Mouse (Mus musculus) midbrain, embryonic 14.5 days (tissue): ENCODE results near the gene Irf8. TPM values are rescaled to one million over a fixed set of nuclear protein-coding genes. Genes with fewer than 3 reads are reported as not detected.

Source experiments
- ATAC-seq: fragments of 200-750 bp; cut with Nextera tagmentation; 2 replicates; pipeline ENCODE4 v1.8.0; 2017; ENCODE audit warnings: moderate number of reproducible peaks, moderate library complexity; ENCODE audit not compliant: low FRiP score, low TSS enrichment
- DNase-seq: peaks from one replicate; pipeline ENCODE4 v3.0.0-alpha.2; 2015
- H3K27ac ChIP-seq: fragments of 300-500 bp; sonication (generic); replicated peaks from 2 replicates; pipeline ENCODE4 v1.5.1; 2014; ENCODE audit warnings: mild to moderate bottlenecking, low read depth, low read length, moderate library complexity
- H3K27me3 ChIP-seq: fragments of 300-500 bp; sonication (generic); 2 replicates; pipeline ENCODE4 v1.6.1; 2014; ENCODE audit warnings: low read length, control low read depth, mixed read lengths; ENCODE audit not compliant: control insufficient read depth, insufficient read depth
- H3K36me3 ChIP-seq: fragments of 300-500 bp; sonication (generic); 2 replicates; pipeline ENCODE4 v1.6.1; 2014; ENCODE audit warnings: low read length, control low read depth; ENCODE audit not compliant: control insufficient read depth, insufficient read depth
- H3K4me1 ChIP-seq: fragments of 300-500 bp; sonication (generic); 2 replicates; pipeline ENCODE4 v1.6.1; 2014; ENCODE audit warnings: mild to moderate bottlenecking, antibody characterized with exemption, low read length, control low read depth; ENCODE audit not compliant: control insufficient read depth, insufficient read depth
- H3K4me2 ChIP-seq: fragments of 300-500 bp; sonication (generic); 2 replicates; pipeline ENCODE4 v1.6.1; 2014; ENCODE audit warnings: mild to moderate bottlenecking, low read length, moderate library complexity
- H3K4me3 ChIP-seq: fragments of 300-500 bp; sonication (generic); replicated peaks from 2 replicates; pipeline ENCODE4 v1.5.1; 2014; ENCODE audit warnings: low read depth, low read length
- H3K9ac ChIP-seq: fragments of 300-500 bp; sonication (generic); replicated peaks from 2 replicates; pipeline ENCODE4 v1.6.1; 2014; ENCODE audit warnings: mild to moderate bottlenecking, low read length, moderate library complexity
- H3K9me3 ChIP-seq: fragments of 300-500 bp; sonication (generic); 2 replicates; pipeline ENCODE4 v1.6.1; 2016; ENCODE audit warnings: low read length, control low read depth, mixed read lengths; ENCODE audit not compliant: control insufficient read depth
- WGBS: fragments of 180-500 bp; shearing (Covaris S2); extraction: QIAGEN DNeasy Blood & Tissue Kit; methylation state at CpG from one replicate; pipeline ENCODE4 v1.1.7; 2014; 5-methylcytosine and 5-hydroxymethylcytosine counted together
- polyA plus RNA-seq: library from polyadenylated mRNA; unstranded; fragments of >200 nt; fragmentation: Nextera tagmentation; extraction: Ambion mirVana; gene quantifications from 2 replicates; pipeline ENCODE4 v1.2.1, GENCODE M21; 2014

The Irf8 gene
- polyA plus RNA-seq, 1 experiment from 2014 or later, result 4.0 TPM

DNA sequence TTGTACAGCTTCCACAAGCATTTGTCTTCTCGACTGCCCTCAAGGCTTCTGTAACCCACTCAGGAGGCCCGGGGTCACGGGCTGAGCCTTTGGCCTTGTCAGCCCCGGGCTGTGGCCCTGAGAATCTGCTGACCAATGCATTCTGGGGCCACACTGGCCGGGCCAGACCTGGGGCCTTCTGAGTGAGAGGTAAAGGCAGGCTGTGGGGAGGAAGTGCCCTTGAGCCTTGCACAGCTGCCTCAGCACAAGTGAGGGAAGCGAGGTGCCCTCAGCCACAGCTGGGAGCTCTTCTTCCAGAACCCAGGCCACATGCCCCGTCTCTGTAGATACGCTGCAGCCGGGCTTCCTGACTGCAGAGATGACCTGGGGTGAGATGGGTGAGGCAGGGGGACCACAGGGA is 14.5 kb downstream of the Irf8 start:
- Histone ChIP-seq H3K27ac (no peak overlapping the region), H3K9ac (no peak overlapping the region), H3K4me3 (no peak overlapping the region), H3K4me1 (no peaks in the 10 kb centered on the region), H3K36me3 (no peaks in the 10 kb centered on the region), H3K4me2 (no peak overlapping the region), H3K9me3 (no peaks in the 10 kb centered on the region), H3K27me3 (no peaks in the 10 kb centered on the region)
- ATAC-seq (no peak), DNase-seq (no peak)
- WGBS, result 88% methylated on average over 9 of the region's 9 CpGs

DNA sequence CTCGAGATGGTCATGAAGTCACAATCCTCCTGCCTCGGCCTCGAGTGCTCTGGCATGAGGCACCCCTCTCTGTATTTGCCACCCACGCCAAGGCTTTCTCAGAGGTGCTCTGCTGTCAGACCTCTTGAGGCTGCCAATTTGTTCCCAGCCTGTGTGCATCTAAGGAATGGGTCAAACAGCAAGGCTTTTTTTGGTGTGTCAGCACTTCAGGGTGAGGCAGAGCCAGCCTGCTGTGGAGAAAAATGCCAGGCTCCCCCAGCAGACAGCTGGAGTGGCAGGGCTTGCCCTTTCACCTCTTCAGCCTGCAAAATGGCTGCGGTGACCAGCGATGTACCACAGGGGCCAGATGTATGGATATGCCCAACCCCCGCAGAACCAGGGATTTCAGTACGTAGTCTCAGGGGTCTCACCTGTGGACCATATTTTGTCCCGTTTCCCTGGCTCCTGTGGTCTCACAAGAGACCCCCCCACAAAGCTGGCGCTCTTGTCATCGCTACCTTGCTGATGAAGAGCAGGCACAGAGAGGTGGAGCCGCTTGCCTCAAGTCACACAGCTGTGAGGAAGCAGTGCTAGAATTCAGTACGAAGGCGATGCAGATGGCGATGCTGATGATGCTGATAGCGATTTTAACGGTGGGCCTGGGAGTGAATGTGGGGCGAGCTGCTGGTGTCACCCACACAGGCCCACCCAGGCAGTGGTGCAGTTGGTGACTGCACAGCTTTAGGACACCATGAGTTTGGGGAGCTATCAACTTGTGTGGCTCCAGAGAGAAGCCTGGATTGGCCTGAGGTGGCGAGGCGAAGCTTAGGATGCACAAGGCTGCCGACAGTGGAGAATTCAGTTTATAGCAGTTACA is 15.3 kb downstream of the Irf8 start:
- no peak for DNase-seq
- Histone ChIP-seq H3K9me3 (no peaks in the 10 kb centered on the region), H3K27me3 (no peaks in the 10 kb centered on the region), H3K27ac (no peak overlapping the region), H3K9ac (no peak overlapping the region), H3K4me3 (no peak overlapping the region), H3K4me2 (no peak overlapping the region), H3K4me1 (no peaks in the 10 kb centered on the region), H3K36me3 (no peaks in the 10 kb centered on the region)
- WGBS, result 77% methylated on average over 21 of the region's 21 CpGs
- no peak for ATAC-seq

DNA sequence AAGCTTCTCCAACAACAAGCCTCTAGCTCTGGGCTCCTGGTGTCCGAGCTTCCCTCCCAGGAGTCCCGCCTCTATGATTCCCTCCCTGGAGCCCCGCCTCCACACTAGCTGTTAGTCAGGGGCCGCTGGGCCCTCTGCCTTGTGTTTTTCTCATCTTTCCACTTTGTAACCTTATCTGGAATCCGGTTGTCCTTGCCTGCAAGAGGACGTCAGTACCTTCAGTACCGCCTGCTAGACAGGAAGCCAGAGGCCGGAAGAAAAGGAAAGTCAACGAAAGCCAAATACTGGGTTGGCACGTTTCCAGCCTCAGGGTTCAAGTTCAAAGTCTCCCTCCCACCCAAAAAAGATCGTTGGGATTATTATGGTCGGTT is 15.9 kb downstream of the Irf8 start:
- no peaks in the 10 kb centered on the region for H3K36me3 ChIP-seq
- H3K4me2 ChIP-seq, result no peak overlapping the region
- no peak overlapping the region for H3K9ac ChIP-seq
- no peaks in the 10 kb centered on the region for H3K27me3 ChIP-seq
- H3K9me3 ChIP-seq, result no peaks in the 10 kb centered on the region
- WGBS, result 30% methylated on average over 12 of the region's 12 CpGs
- no peak overlapping the region for H3K4me3 ChIP-seq
- ATAC-seq, result no peak
- H3K4me1 ChIP-seq, result no peaks in the 10 kb centered on the region
- H3K27ac ChIP-seq, result no peak overlapping the region
- no peak for DNase-seq

DNA sequence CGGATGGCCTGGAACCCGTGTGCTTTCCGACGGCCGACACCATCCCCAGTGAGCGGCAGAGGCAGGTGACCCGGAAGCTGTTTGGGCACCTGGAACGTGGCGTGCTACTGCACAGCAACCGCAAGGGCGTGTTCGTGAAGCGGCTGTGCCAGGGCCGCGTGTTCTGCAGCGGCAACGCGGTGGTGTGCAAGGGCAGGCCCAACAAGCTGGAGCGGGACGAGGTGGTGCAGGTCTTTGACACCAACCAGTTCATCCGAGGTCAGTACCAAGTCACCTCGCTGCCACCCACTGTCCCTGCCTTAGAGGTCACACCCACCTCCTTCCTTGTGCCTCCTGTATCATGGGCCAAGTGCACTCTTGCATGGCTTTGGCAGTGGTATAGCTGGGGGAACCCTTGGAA is 17.3 kb downstream of the Irf8 start:
- Histone ChIP-seq H3K27me3 (no peaks in the 10 kb centered on the region), H3K27ac (no peak overlapping the region), H3K9ac (no peak overlapping the region), H3K4me3 (no peak overlapping the region), H3K4me2 (no peak overlapping the region), H3K4me1 (no peaks in the 10 kb centered on the region), H3K36me3 (no peaks in the 10 kb centered on the region), H3K9me3 (no peaks in the 10 kb centered on the region)
- no peak for ATAC-seq
- no peak for DNase-seq
- WGBS, result 93% methylated on average over 22 of the region's 22 CpGs

DNA sequence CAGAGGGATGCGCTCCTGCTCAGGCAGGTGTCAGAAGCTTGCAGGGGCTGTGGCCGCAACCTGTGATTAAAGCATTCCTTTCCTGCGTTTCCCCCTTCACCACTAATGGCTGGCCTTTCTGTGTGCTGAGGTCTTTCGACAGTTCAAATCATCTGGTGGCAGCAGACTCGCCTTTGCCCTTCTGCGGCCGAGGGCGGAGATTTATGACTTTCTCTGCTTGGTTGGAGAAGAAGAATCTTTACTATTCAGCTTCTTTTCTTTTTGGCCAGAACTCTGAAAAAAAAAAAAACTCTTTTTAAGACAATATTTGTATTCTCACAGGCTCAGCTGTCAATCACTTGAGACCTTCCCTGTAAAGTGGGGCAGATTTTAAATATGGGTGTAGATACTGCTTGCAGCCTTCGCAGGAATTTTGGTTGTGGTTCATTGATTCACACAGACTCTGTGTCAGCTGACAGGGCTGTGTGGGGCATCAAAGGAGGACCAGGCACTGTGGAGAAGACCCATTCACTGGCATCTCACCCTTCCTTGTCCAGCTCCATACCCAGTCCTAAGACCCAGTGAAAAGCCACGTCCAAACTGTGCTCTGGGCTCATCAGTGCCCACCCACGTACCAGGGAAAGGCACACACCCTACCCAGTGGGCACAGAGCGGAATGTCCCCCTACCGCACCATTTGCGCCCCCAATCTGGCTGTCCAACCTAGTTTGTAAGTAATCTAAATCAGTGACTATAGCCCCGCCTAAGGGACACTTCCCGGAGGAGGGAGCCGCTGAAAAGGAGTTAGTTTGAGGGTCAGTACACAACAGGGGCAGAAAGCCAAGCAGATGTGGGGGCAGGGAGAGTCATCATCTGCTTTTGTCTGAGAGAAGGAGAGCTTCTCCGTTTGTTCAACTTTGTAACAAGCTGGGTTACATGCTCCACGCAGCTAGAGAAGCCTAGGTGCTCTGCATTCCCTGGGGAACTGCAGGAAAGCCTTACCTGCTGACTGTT is 19.4 kb downstream of the Irf8 start:
- 53% methylated on average over 19 of the region's 19 CpGs for WGBS
- H3K4me2 ChIP-seq, result no peak overlapping the region
- no peak for ATAC-seq
- no peak overlapping the region for H3K4me3 ChIP-seq
- no peaks in the 10 kb centered on the region for H3K4me1 ChIP-seq
- H3K27me3 ChIP-seq, result no peaks in the 10 kb centered on the region
- no peaks in the 10 kb centered on the region for H3K36me3 ChIP-seq
- no peak overlapping the region for H3K9ac ChIP-seq
- no peak overlapping the region for H3K27ac ChIP-seq
- no peaks in the 10 kb centered on the region for H3K9me3 ChIP-seq
- no peak for DNase-seq

DNA sequence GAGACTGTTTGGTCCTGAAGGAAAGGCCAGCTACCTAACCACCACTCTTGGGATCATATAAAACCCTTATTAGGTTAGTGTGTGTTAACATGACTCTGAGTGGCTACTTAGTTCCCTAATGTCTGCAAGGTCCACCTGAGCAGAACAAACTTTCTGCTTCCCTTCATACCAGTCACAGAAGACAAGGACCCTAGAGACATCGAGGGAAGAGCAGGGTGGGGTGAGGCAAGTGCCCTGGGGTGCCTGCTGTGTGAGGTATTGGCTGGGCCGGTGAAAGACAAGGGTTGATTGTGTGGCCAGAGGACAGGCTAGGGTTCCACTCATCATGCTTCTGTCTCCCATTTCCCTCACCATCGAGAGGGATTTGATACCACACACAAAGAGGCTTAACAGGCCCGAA is 21.8 kb downstream of the Irf8 start:
- H3K4me1 ChIP-seq, result no peaks in the 10 kb centered on the region
- H3K4me2 ChIP-seq, result no peak overlapping the region
- ATAC-seq (no peak), DNase-seq (no peak)
- H3K27ac ChIP-seq, result no peak overlapping the region
- no peaks in the 10 kb centered on the region for H3K27me3 ChIP-seq
- 45% methylated on average over 4 of the region's 4 CpGs for WGBS
- H3K9ac ChIP-seq, result no peak overlapping the region
- H3K4me3 ChIP-seq, result no peak overlapping the region
- no peaks in the 10 kb centered on the region for H3K9me3 ChIP-seq
- H3K36me3 ChIP-seq, result no peaks in the 10 kb centered on the region

DNA sequence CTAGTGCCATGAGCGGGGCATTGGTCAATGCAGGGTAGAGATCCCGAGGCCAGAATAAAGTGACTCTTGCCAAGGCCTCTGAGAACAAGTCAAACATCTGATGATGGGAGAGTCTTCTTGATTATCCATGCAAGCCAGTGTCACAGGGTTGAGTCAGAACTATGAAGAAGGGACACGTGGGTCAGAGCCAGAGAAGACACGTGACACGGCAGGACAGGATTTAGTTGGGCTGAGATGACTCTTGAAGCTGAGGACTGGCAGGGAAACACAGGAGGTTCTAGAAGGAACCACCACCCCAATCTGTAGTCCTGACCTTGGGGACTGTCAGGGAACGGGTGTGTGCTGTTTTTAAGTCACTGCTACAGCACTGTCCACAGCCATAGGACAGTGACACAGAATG is 23.7 kb downstream of the Irf8 start:
- Histone ChIP-seq H3K4me3 (no peak overlapping the region), H3K9me3 (no peaks in the 10 kb centered on the region), H3K36me3 (no peaks in the 10 kb centered on the region), H3K9ac (no peak overlapping the region), H3K27ac (no peak overlapping the region), H3K4me2 (no peak overlapping the region), H3K4me1 (no peaks in the 10 kb centered on the region), H3K27me3 (no peaks in the 10 kb centered on the region)
- 86% methylated on average over 6 of the region's 6 CpGs for WGBS
- DNase-seq, result no peak
- no peak for ATAC-seq

DNA sequence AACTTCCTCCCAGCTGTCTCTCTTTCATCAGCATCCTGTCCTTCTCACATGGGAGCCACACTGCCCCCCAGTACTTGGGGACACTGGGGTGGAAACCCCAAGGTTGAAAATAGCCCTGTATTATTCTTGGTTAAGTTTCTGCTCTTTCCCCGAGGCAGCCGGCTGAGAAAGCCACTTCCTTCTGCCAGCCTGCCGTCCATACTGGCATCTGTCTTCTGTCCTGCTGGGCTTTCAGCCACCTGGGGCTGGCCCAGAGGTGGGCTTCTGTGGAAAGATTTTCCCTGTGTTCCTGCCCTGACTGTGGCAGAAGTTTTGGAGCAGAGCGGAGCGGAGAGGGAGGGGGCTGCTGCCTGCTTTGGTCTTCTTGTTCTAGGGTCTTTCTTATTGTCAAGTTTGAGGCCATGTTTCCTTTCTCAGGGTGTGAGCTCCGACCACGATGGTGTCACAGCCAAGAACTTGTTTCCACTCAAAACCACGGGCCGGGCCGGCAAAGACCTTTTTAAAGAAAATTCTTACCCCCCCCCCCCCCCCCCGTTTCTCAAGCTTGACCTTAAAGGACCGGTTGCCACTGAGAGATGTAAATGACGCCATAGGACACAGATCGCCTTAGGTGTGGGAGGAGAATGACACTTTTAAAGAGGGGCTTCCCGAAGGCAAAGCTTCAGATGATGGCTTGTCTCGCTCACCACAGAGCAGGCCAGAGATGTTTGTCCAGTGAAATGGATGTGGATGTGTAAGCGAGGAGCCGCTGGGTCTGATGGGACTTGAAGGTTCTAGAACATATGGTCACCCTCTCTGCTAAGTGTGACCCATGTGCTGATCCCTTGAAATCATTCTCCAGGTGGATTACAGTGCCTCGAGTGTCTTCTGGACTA is 24.4 kb downstream of the Irf8 start:
- 88% methylated on average over 19 of the region's 19 CpGs for WGBS
- Histone ChIP-seq H3K9ac (no peak overlapping the region), H3K4me3 (no peak overlapping the region), H3K9me3 (no peaks in the 10 kb centered on the region), H3K27me3 (no peaks in the 10 kb centered on the region), H3K36me3 (no peaks in the 10 kb centered on the region), H3K4me1 (no peaks in the 10 kb centered on the region), H3K27ac (no peak overlapping the region), H3K4me2 (no peak overlapping the region)
- ATAC-seq (no peak), DNase-seq (no peak)
